Mouse (Mus musculus): ENCODE results near the gene Flywch1. TPM values are rescaled to one million over a fixed set of nuclear protein-coding genes. Genes with fewer than 3 reads are reported as not detected.
"Not testable (repeated sequence)": the region's sequence is repeated elsewhere in the genome, so short reads cannot be mapped to it uniquely, and the experiment has no call there.

The Flywch1 gene
- polyA plus RNA-seq, 1 experiment from 2014 or later = 210 TPM

DNA sequence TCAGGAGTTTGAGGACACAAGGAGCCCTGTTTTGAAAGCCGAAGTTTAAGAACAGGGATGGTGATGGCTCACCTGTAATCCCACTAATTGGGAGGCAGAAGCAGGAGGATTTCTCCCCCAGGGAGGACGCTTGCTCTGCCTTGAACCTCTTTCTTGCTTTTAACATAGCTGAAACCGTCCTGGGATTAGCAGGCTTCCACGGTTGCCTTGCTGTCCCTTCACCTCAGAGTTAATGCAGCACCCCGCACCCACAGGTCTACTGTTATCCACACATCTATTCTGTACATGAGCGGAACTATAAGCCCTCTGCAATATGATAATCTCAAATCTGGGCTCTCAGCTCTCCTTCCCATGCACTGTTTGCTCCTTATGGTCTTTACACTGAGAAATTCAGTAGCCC lies 2.3 kb upstream of the Flywch1 start:
- Histone ChIP-seq H3K4me3 (replicated peaks; ENCODE audit: low read depth, low read length) (no peak overlapping the region), H3K27ac (replicated peaks; ENCODE audit: low read depth, low read length) (no peak overlapping the region), H3K4me1 (ENCODE audit: control insufficient read depth, insufficient read depth, low read length) (peaks cover 19% of the 10 kb centered on the region), H3K36me3 (ENCODE audit: control insufficient read depth, insufficient read depth, low read length) (peaks cover 9% of the 10 kb centered on the region; the same call in 1 of the 2 replicates), H3K9ac (replicated peaks; ENCODE audit: low read length) (no peak overlapping the region), H3K9me3 (ENCODE audit: control insufficient read depth, low read length) (no peaks in the 10 kb centered on the region), H3K27me3 (ENCODE audit: control insufficient read depth, insufficient read depth, low read length) (no peaks in the 10 kb centered on the region), H3K4me2 (ENCODE audit: low read length) (no peak overlapping the region)
- DNase-seq = no peak
- 69% methylated on average over 6 of the region's 6 CpGs for WGBS
- no peak for ATAC-seq (ENCODE audit: low FRiP score, low TSS enrichment)

DNA sequence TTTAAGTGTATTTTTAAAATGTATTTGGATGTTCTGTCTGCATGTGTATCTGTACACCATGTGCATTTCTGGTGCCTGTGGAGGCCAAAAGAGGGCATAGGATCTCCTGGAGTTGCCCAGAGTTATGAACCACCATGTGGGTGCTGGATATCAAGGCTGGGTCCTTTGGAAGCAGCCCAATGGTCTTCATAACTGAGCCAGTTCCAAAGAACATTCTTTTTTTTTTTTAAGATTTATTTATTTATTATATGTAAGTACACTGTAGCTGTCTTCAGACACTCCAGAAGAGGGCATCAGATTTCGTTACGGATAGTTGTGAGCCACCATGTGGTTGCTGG lies 786 bp upstream of the Flywch1 start:
- H3K4me1 ChIP-seq (ENCODE audit: control insufficient read depth, insufficient read depth, low read length) = peaks cover 20% of the 10 kb centered on the region
- peak overlapping the region; percentile 65 for H3K4me2 ChIP-seq (ENCODE audit: low read length)
- not testable (repeated sequence) for DNase-seq; H3K9ac ChIP-seq (replicated peaks; ENCODE audit: low read length); H3K9me3 ChIP-seq (ENCODE audit: control insufficient read depth, low read length); H3K27ac ChIP-seq (replicated peaks; ENCODE audit: low read depth, low read length); ATAC-seq (ENCODE audit: low FRiP score, low TSS enrichment); H3K27me3 ChIP-seq (ENCODE audit: control insufficient read depth, insufficient read depth, low read length)
- H3K36me3 ChIP-seq (ENCODE audit: control insufficient read depth, insufficient read depth, low read length) = peaks cover 14% of the 10 kb centered on the region; the same call in 1 of the 2 replicates
- WGBS = 96% methylated on average over 2 of the region's 2 CpGs
- H3K4me3 ChIP-seq (replicated peaks; ENCODE audit: low read depth, low read length) = peak overlapping the region; percentile 86

DNA sequence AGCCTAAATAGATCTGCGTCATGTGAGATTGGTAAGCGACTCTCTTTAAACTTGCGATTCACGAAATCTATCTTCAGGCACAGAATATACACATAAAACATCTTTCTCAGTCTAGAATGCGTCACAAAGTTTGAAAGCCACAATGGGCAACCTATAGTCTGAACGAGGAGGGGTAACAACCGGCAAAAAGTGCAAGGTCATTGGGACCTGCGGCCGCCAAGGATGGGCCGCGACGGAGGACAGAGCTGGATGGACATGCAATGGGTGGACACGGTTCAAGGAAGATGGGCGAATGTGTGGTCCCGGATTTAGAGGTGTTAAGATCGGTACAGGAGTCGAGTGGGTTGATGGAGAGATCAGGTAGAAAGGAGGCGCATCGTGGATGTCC lies 512 bp downstream of the Flywch1 start:
- Histone ChIP-seq H3K36me3 (ENCODE audit: control insufficient read depth, insufficient read depth, low read length) (peaks cover 14% of the 10 kb centered on the region; the same call in 1 of the 2 replicates), H3K27me3 (ENCODE audit: control insufficient read depth, insufficient read depth, low read length) (no peaks in the 10 kb centered on the region), H3K4me3 (replicated peaks; ENCODE audit: low read depth, low read length) (peak overlapping the region; percentile 86), H3K9me3 (ENCODE audit: control insufficient read depth, low read length) (no peaks in the 10 kb centered on the region), H3K27ac (replicated peaks; ENCODE audit: low read depth, low read length) (peak overlapping the region; percentile 92), H3K9ac (replicated peaks; ENCODE audit: low read length) (peak overlapping the region; percentile 98), H3K4me1 (ENCODE audit: control insufficient read depth, insufficient read depth, low read length) (peaks cover 20% of the 10 kb centered on the region), H3K4me2 (ENCODE audit: low read length) (peak overlapping the region; percentile 65)
- 1% methylated on average over 19 of the region's 19 CpGs for WGBS
- DNase-seq = no peak
- ATAC-seq (ENCODE audit: low FRiP score, low TSS enrichment) = no peak; the same call in 1 of the 2 replicates

DNA sequence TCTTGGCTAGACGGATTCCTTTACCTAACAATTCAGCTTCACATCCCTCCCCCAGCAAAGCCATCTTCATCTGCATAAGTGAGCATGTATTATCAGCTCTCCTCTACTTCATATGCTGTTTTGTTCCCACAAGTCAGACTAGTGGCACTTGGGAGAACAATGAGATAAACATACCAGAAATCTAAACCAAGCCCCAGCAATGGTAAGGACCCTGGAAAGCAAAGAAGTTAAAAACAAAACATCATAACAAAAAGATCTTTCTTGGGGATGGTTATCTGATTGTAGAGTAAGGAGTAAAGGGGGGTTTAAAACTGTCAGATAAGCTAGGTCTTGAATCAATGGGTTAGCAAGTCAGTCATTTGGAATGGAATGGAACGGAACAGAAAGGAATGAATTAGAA lies 909 bp downstream of the Flywch1 start:
- 0% methylated on average over 2 of the region's 2 CpGs for WGBS
- DNase-seq = peak; percentile 41

DNA sequence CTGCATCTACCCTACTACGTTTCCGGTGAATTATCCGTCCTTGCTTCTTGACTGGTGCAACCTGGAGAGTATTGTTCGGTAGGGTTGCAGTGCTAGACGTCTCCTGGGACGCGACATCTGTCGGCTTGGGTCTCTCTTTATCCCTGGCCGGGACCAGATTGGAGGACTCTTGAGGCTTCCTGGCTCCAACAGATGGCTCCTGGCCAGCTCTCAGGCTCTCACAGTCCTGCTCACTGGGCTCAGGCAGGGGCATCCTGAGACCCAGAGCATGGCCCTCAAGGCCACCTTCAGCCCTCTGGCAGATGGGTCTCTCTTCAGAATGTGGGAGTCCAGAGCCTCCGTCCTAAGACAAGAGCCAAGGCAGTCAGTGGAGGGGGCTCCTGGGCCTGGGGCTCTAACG lies 8.4 kb downstream of the Flywch1 start:
- WGBS = 85% methylated on average over 11 of the region's 11 CpGs
- Histone ChIP-seq H3K27ac (replicated peaks; ENCODE audit: low read depth, low read length) (no peak overlapping the region), H3K36me3 (ENCODE audit: control insufficient read depth, insufficient read depth, low read length) (peaks cover 63% of the 10 kb centered on the region), H3K27me3 (ENCODE audit: control insufficient read depth, insufficient read depth, low read length) (no peaks in the 10 kb centered on the region), H3K9me3 (ENCODE audit: control insufficient read depth, low read length) (no peaks in the 10 kb centered on the region), H3K4me1 (ENCODE audit: control insufficient read depth, insufficient read depth, low read length) (no peaks in the 10 kb centered on the region), H3K9ac (replicated peaks; ENCODE audit: low read length) (no peak overlapping the region), H3K4me2 (ENCODE audit: low read length) (no peak overlapping the region), H3K4me3 (replicated peaks; ENCODE audit: low read depth, low read length) (no peak overlapping the region)
- no peak for DNase-seq
- ATAC-seq (ENCODE audit: low FRiP score, low TSS enrichment) = no peak

More for the DNA sequence above, 909 bp downstream of the Flywch1 start:
- H3K36me3 ChIP-seq (ENCODE audit: control insufficient read depth, insufficient read depth, low read length) = peaks cover 14% of the 10 kb centered on the region; the same call in 1 of the 2 replicates
- H3K27me3 ChIP-seq (ENCODE audit: control insufficient read depth, insufficient read depth, low read length) = no peaks in the 10 kb centered on the region
- peak overlapping the region; percentile 65 for H3K4me2 ChIP-seq (ENCODE audit: low read length)
- peaks cover 20% of the 10 kb centered on the region for H3K4me1 ChIP-seq (ENCODE audit: control insufficient read depth, insufficient read depth, low read length)
- peak overlapping the region; percentile 86 for H3K4me3 ChIP-seq (replicated peaks; ENCODE audit: low read depth, low read length)
- no peaks in the 10 kb centered on the region for H3K9me3 ChIP-seq (ENCODE audit: control insufficient read depth, low read length)
- H3K27ac ChIP-seq (replicated peaks; ENCODE audit: low read depth, low read length) = peak overlapping the region; percentile 92
- ATAC-seq (ENCODE audit: low FRiP score, low TSS enrichment) = no peak
- H3K9ac ChIP-seq (replicated peaks; ENCODE audit: low read length) = peak overlapping the region; percentile 98

DNA sequence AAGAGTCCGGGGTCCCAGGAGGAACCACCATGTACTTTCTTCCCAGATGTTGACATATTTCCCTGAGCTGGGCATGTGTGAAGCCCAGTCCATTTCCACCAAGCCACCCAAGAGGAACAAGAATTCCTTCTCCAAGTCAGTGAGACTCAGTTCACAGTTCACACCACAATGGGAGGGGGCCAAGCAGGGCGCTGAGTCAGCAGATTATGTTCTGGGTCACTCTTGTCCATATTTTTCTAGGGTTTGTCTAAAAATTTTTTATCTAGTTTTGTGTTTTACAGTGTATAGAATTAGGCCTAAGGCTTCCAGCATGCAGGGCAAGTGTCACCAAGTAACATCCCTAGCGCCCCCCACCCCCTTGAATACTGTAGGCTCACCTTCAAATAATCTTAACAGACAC lies 10.2 kb downstream of the Flywch1 start:
- no peak overlapping the region for H3K4me3 ChIP-seq (replicated peaks; ENCODE audit: low read depth, low read length)

DNA sequence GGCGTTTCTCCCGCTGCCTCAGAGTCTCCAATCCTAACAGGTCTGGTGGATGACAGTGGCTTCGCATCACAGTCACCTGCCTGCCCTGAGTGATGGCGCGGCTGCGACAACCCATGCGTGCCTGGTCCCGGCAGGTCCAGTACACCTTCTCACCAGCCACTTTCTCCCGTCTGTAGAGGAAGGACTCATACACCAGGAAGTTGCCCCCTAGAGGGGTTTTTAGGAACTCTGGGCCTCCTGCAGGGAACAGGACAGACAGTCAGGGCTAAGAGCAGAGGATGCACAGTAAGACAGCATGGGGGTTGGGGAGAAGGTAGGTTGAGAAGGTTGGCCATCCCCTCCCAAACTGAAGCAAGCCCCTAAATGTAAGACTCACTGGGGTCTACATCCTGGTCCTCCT lies 11.2 kb downstream of the Flywch1 start:
- Histone ChIP-seq H3K27ac (replicated peaks; ENCODE audit: low read depth, low read length) (no peak overlapping the region), H3K27me3 (ENCODE audit: control insufficient read depth, insufficient read depth, low read length) (no peaks in the 10 kb centered on the region), H3K9ac (replicated peaks; ENCODE audit: low read length) (no peak overlapping the region), H3K4me2 (ENCODE audit: low read length) (no peak overlapping the region), H3K9me3 (ENCODE audit: control insufficient read depth, low read length) (no peaks in the 10 kb centered on the region), H3K36me3 (ENCODE audit: control insufficient read depth, insufficient read depth, low read length) (peaks cover 87% of the 10 kb centered on the region), H3K4me3 (replicated peaks; ENCODE audit: low read depth, low read length) (no peak overlapping the region), H3K4me1 (ENCODE audit: control insufficient read depth, insufficient read depth, low read length) (no peaks in the 10 kb centered on the region)
- DNase-seq (no peak), ATAC-seq (ENCODE audit: low FRiP score, low TSS enrichment) (no peak)
- 93% methylated on average over 9 of the region's 9 CpGs for WGBS

More for the DNA sequence above, 10.2 kb downstream of the Flywch1 start:
- ATAC-seq (ENCODE audit: low FRiP score, low TSS enrichment) = no peak
- Histone ChIP-seq H3K27ac (replicated peaks; ENCODE audit: low read depth, low read length) (no peak overlapping the region), H3K36me3 (ENCODE audit: control insufficient read depth, insufficient read depth, low read length) (peaks cover 77% of the 10 kb centered on the region), H3K4me1 (ENCODE audit: control insufficient read depth, insufficient read depth, low read length) (no peaks in the 10 kb centered on the region), H3K4me2 (ENCODE audit: low read length) (no peak overlapping the region), H3K27me3 (ENCODE audit: control insufficient read depth, insufficient read depth, low read length) (no peaks in the 10 kb centered on the region), H3K9me3 (ENCODE audit: control insufficient read depth, low read length) (no peaks in the 10 kb centered on the region), H3K9ac (replicated peaks; ENCODE audit: low read length) (no peak overlapping the region)
- no peak for DNase-seq
- 98% methylated on average over 3 of the region's 3 CpGs for WGBS

DNA sequence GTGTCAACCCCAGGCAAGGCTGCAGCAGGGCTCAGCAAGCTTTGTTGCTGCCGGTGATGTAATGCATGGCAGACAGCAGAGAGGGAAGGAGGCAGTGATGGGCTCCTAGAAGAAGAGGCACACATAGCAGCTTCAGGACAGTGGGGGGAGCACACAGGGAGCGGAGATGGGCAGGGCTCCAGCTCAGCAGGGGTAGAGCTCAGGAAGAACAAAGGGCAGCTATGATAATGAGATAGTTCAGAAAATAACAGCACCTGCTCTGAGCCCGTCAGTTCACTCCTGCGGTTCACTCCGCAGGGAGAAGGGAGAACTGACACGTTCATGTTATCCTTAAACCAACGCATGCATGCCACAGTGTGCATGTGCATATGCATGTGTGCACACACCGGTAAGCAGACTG lies 12.6 kb downstream of the Flywch1 start:
- ATAC-seq (ENCODE audit: low FRiP score, low TSS enrichment) (no peak), DNase-seq (no peak)
- H3K4me1 ChIP-seq (ENCODE audit: control insufficient read depth, insufficient read depth, low read length) = no peaks in the 10 kb centered on the region
- H3K4me2 ChIP-seq (ENCODE audit: low read length) = no peak overlapping the region
- H3K27ac ChIP-seq (replicated peaks; ENCODE audit: low read depth, low read length) = no peak overlapping the region
- no peaks in the 10 kb centered on the region for H3K27me3 ChIP-seq (ENCODE audit: control insufficient read depth, insufficient read depth, low read length)
- 60% methylated on average over 8 of the region's 8 CpGs for WGBS
- no peaks in the 10 kb centered on the region for H3K9me3 ChIP-seq (ENCODE audit: control insufficient read depth, low read length)
- peaks cover 94% of the 10 kb centered on the region for H3K36me3 ChIP-seq (ENCODE audit: control insufficient read depth, insufficient read depth, low read length)
- no peak overlapping the region for H3K4me3 ChIP-seq (replicated peaks; ENCODE audit: low read depth, low read length)
- no peak overlapping the region for H3K9ac ChIP-seq (replicated peaks; ENCODE audit: low read length)

DNA sequence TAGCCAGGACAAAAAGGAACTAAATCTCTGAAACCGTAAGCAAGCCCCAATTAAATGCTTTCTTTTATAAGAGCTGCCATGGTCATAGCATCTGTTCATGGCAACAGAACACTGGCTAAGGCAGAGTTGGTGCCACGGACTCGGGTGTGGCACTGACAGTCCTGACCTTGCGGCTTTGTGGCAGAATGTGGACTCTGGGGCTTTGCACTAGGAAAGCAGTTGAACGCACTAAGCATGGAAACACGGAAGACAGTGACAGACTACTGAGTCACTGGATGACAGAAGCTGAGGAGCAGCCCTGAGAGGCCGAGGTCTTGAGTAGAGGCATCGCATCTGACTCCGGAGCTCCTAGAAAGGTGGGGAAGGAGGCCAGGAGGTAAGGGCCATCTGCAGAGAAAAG lies 13.8 kb downstream of the Flywch1 start:
- H3K36me3 ChIP-seq (ENCODE audit: control insufficient read depth, insufficient read depth, low read length) = peaks cover 97% of the 10 kb centered on the region
- H3K9ac ChIP-seq (replicated peaks; ENCODE audit: low read length) = no peak overlapping the region
- no peak overlapping the region for H3K27ac ChIP-seq (replicated peaks; ENCODE audit: low read depth, low read length)
- WGBS = 95% methylated on average over 9 of the region's 9 CpGs
- H3K4me1 ChIP-seq (ENCODE audit: control insufficient read depth, insufficient read depth, low read length) = no peaks in the 10 kb centered on the region
- DNase-seq (no peak), ATAC-seq (ENCODE audit: low FRiP score, low TSS enrichment) (no peak)
- no peak overlapping the region for H3K4me2 ChIP-seq (ENCODE audit: low read length)
- H3K9me3 ChIP-seq (ENCODE audit: control insufficient read depth, low read length) = no peaks in the 10 kb centered on the region
- no peaks in the 10 kb centered on the region for H3K27me3 ChIP-seq (ENCODE audit: control insufficient read depth, insufficient read depth, low read length)
- H3K4me3 ChIP-seq (replicated peaks; ENCODE audit: low read depth, low read length) = no peak overlapping the region
